Mouse (Mus musculus): ENCODE measurements around the gene Esr2. TPM values are rescaled to one million over a fixed set of nuclear protein-coding genes. Genes with fewer than 3 reads are reported as not detected.
"Not testable (repeated sequence)": the region's sequence is repeated elsewhere in the genome, so short reads cannot be mapped to it uniquely, and the experiment has no call there.

Esr2 gene
- 0.05 and 0.31 TPM in 2 replicates for polyA plus RNA-seq (2014; fragmentation: Nextera tagmentation; extraction: Ambion mirVana)

- Histone ChIP-seq H3K4me2 (ENCODE audit: low read depth, low read length, severe bottlenecking) (peak within 1 kb of the TSS; percentile 91), H3K36me3 (ENCODE audit: control insufficient read depth, insufficient read depth, low read length) (no peaks in the 10 kb centered on the region), H3K27ac (ENCODE audit: low read depth, low read length) (no peak within 1 kb of the TSS), H3K9me3 (ENCODE audit: control insufficient read depth, low read length) (no peaks in the 10 kb centered on the region), H3K4me3 (ENCODE audit: low read depth, low read length) (peak within 1 kb of the TSS; percentile 39), H3K27me3 (ENCODE audit: control insufficient read depth, insufficient read depth, low read length) (no peaks in the 10 kb centered on the region; the same call in 1 of the 2 replicates), H3K4me1 (replicated peaks; ENCODE audit: control insufficient read depth, insufficient read depth, low read length) (no peaks in the 10 kb centered on the region), H3K9ac (ENCODE audit: low read length) (peak within 1 kb of the TSS; percentile 50)
- WGBS, result under 1% methylated on average over 39 of the region's 39 CpGs
- DNase-seq (ENCODE audit: low spot score) (peak; percentile 69), ATAC-seq (replicated peaks; ENCODE audit: low FRiP score) (peak; percentile 77)
Measured at GRCm38 (mm10) chr12:76177000-76177863, at the start of gene Esr2. TSS of gene Esr2 (minus strand) at chr12:76177259.

GRCm38 (mm10) chr12:76222104-76222503 lies 45.0 kb upstream of the Esr2 start:
- WGBS, result 61% methylated on average over 3 of the region's 8 CpGs
- H3K4me2 ChIP-seq (ENCODE audit: low read depth, low read length, severe bottlenecking); H3K4me1 ChIP-seq (replicated peaks; ENCODE audit: control insufficient read depth, insufficient read depth, low read length); H3K4me3 ChIP-seq (ENCODE audit: low read depth, low read length); H3K9ac ChIP-seq (ENCODE audit: low read length); ATAC-seq (replicated peaks; ENCODE audit: low FRiP score); H3K27ac ChIP-seq (ENCODE audit: low read depth, low read length); H3K27me3 ChIP-seq (ENCODE audit: control insufficient read depth, insufficient read depth, low read length); DNase-seq (ENCODE audit: low spot score); H3K9me3 ChIP-seq (ENCODE audit: control insufficient read depth, low read length); H3K36me3 ChIP-seq (ENCODE audit: control insufficient read depth, insufficient read depth, low read length): not testable (repeated sequence)

GRCm38 (mm10) chr12:76216716-76217115 lies 39.7 kb upstream of the Esr2 start:
- H3K9me3 ChIP-seq (ENCODE audit: control insufficient read depth, low read length), result no peaks in the 10 kb centered on the region
- no peak for DNase-seq (ENCODE audit: low spot score)
- no peak overlapping the region for H3K9ac ChIP-seq (ENCODE audit: low read length)
- no peak overlapping the region for H3K4me2 ChIP-seq (ENCODE audit: low read depth, low read length, severe bottlenecking)
- H3K27ac ChIP-seq (ENCODE audit: low read depth, low read length), result no peak overlapping the region
- H3K36me3 ChIP-seq (ENCODE audit: control insufficient read depth, insufficient read depth, low read length), result no peaks in the 10 kb centered on the region
- 74% methylated on average over 11 of the region's 11 CpGs for WGBS
- no peaks in the 10 kb centered on the region for H3K27me3 ChIP-seq (ENCODE audit: control insufficient read depth, insufficient read depth, low read length)
- no peaks in the 10 kb centered on the region for H3K4me1 ChIP-seq (replicated peaks; ENCODE audit: control insufficient read depth, insufficient read depth, low read length)
- no peak overlapping the region for H3K4me3 ChIP-seq (ENCODE audit: low read depth, low read length)
- no peak for ATAC-seq (replicated peaks; ENCODE audit: low FRiP score)

GRCm38 (mm10) chr12:76215121-76215520 lies 38.1 kb upstream of the Esr2 start:
- no peaks in the 10 kb centered on the region for H3K36me3 ChIP-seq (ENCODE audit: control insufficient read depth, insufficient read depth, low read length)
- no peak overlapping the region for H3K27ac ChIP-seq (ENCODE audit: low read depth, low read length)
- H3K4me2 ChIP-seq (ENCODE audit: low read depth, low read length, severe bottlenecking), result no peak overlapping the region
- 32% methylated on average over 5 of the region's 5 CpGs for WGBS
- DNase-seq (ENCODE audit: low spot score) (no peak), ATAC-seq (replicated peaks; ENCODE audit: low FRiP score) (no peak)
- no peaks in the 10 kb centered on the region for H3K9me3 ChIP-seq (ENCODE audit: control insufficient read depth, low read length)
- H3K4me3 ChIP-seq (ENCODE audit: low read depth, low read length), result no peak overlapping the region
- H3K9ac ChIP-seq (ENCODE audit: low read length), result no peak overlapping the region
- H3K27me3 ChIP-seq (ENCODE audit: control insufficient read depth, insufficient read depth, low read length), result no peaks in the 10 kb centered on the region
- no peaks in the 10 kb centered on the region for H3K4me1 ChIP-seq (replicated peaks; ENCODE audit: control insufficient read depth, insufficient read depth, low read length)

GRCm38 (mm10) chr12:76209429-76209974 lies 32.4 kb upstream of the Esr2 start:
- 90% methylated on average over 5 of the region's 5 CpGs for WGBS
- Histone ChIP-seq H3K4me2 (ENCODE audit: low read depth, low read length, severe bottlenecking) (no peak overlapping the region), H3K9ac (ENCODE audit: low read length) (no peak overlapping the region), H3K4me3 (ENCODE audit: low read depth, low read length) (no peak overlapping the region), H3K27ac (ENCODE audit: low read depth, low read length) (no peak overlapping the region), H3K9me3 (ENCODE audit: control insufficient read depth, low read length) (no peaks in the 10 kb centered on the region), H3K36me3 (ENCODE audit: control insufficient read depth, insufficient read depth, low read length) (no peaks in the 10 kb centered on the region), H3K4me1 (replicated peaks; ENCODE audit: control insufficient read depth, insufficient read depth, low read length) (no peaks in the 10 kb centered on the region), H3K27me3 (ENCODE audit: control insufficient read depth, insufficient read depth, low read length) (no peaks in the 10 kb centered on the region)
- ATAC-seq (replicated peaks; ENCODE audit: low FRiP score) (no peak), DNase-seq (ENCODE audit: low spot score) (no peak)

GRCm38 (mm10) chr12:76200326-76200725 lies 23.3 kb upstream of the Esr2 start:
- peaks cover 3% of the 10 kb centered on the region; the same call in 1 of the 2 replicates for H3K4me1 ChIP-seq (replicated peaks; ENCODE audit: control insufficient read depth, insufficient read depth, low read length)
- no peaks in the 10 kb centered on the region for H3K9me3 ChIP-seq (ENCODE audit: control insufficient read depth, low read length)
- 74% methylated on average over 4 of the region's 4 CpGs for WGBS
- H3K27me3 ChIP-seq (ENCODE audit: control insufficient read depth, insufficient read depth, low read length), result no peaks in the 10 kb centered on the region
- no peak overlapping the region for H3K4me2 ChIP-seq (ENCODE audit: low read depth, low read length, severe bottlenecking)
- no peaks in the 10 kb centered on the region for H3K36me3 ChIP-seq (ENCODE audit: control insufficient read depth, insufficient read depth, low read length)
- ATAC-seq (replicated peaks; ENCODE audit: low FRiP score) (no peak), DNase-seq (ENCODE audit: low spot score) (no peak)
- H3K4me3 ChIP-seq (ENCODE audit: low read depth, low read length), result no peak overlapping the region
- no peak overlapping the region for H3K27ac ChIP-seq (ENCODE audit: low read depth, low read length)
- no peak overlapping the region for H3K9ac ChIP-seq (ENCODE audit: low read length)

GRCm38 (mm10) chr12:76197071-76197470 lies 20.0 kb upstream of the Esr2 start:
- Histone ChIP-seq H3K4me3 (ENCODE audit: low read depth, low read length) (no peak overlapping the region), H3K9ac (ENCODE audit: low read length) (peak overlapping the region; percentile 32), H3K27ac (ENCODE audit: low read depth, low read length) (no peak overlapping the region), H3K4me1 (replicated peaks; ENCODE audit: control insufficient read depth, insufficient read depth, low read length) (peaks cover 3% of the 10 kb centered on the region; the same call in 1 of the 2 replicates), H3K4me2 (ENCODE audit: low read depth, low read length, severe bottlenecking) (peak overlapping the region; percentile 90), H3K27me3 (ENCODE audit: control insufficient read depth, insufficient read depth, low read length) (no peaks in the 10 kb centered on the region), H3K36me3 (ENCODE audit: control insufficient read depth, insufficient read depth, low read length) (no peaks in the 10 kb centered on the region), H3K9me3 (ENCODE audit: control insufficient read depth, low read length) (no peaks in the 10 kb centered on the region)
- no peak for ATAC-seq (replicated peaks; ENCODE audit: low FRiP score)
- WGBS, result 34% methylated on average over 8 of the region's 8 CpGs
- peak; percentile 56 for DNase-seq (ENCODE audit: low spot score)

- Histone ChIP-seq H3K9me3 (ENCODE audit: control insufficient read depth, low read length) (no peaks in the 10 kb centered on the region), H3K27me3 (ENCODE audit: control insufficient read depth, insufficient read depth, low read length) (no peaks in the 10 kb centered on the region), H3K36me3 (ENCODE audit: control insufficient read depth, insufficient read depth, low read length) (no peaks in the 10 kb centered on the region), H3K4me1 (replicated peaks; ENCODE audit: control insufficient read depth, insufficient read depth, low read length) (peaks cover 3% of the 10 kb centered on the region; the same call in 1 of the 2 replicates), H3K27ac (ENCODE audit: low read depth, low read length) (no peak overlapping the region), H3K4me2 (ENCODE audit: low read depth, low read length, severe bottlenecking) (peak overlapping the region; percentile 90), H3K4me3 (ENCODE audit: low read depth, low read length) (peak overlapping the region; percentile 31), H3K9ac (ENCODE audit: low read length) (peak overlapping the region; percentile 32)
- ATAC-seq (replicated peaks; ENCODE audit: low FRiP score), result peak; percentile 58
- DNase-seq (ENCODE audit: low spot score), result peak; percentile 86
- WGBS, result 9% methylated on average over 6 of the region's 6 CpGs
Measured at GRCm38 (mm10) chr12:76196709-76197054, 19.6 kb upstream of the Esr2 start.
